Mouse (Mus musculus) kidney, postnatal 25 days (tissue): Measurements from ENCODE around the gene Tmem52b.
"Not testable (repeated sequence)": the region's sequence is repeated elsewhere in the genome, so short reads cannot be mapped to it uniquely, and the experiment has no call there.

ENCODE experiments used
- DNase-seq, 2 experiments: peaks; one replicate each; pipeline ENCODE4 v3.0.0; 2021; ENCODE audit warnings: mixed read lengths in 2 of 2

Tmem52b gene

GRCm38 (mm10) chr6:129512367-129512766 is at the start of gene Tmem52b:
Gene Tmem52b (plus strand): TSS chr6:129512555.
- peak; percentile 38 to 70 for DNase-seq

DNA sequence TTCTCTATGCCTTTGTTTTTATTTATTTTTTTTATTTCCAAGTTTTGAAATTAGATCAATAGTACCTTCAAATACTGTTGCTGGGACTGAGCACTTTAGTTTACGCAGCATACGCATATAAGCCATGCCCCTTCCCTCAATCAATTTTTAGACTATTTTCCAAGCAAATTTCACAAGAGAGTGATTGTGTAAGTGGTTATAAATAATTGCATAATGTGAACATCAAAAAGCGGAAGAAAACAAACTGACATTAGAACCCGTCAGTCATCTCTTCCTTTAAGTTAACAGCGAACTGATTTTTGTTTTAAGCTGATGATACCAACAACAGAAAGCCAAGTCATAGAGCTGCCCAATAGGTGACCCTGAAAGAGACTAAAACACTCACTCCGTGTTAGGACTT is 41.0 kb upstream of the Tmem52b start:
- DNase-seq, result no peak

GRCm38 (mm10) chr6:129472627-129473026 is 39.7 kb upstream of the Tmem52b start:
- DNase-seq, result no peak

DNA sequence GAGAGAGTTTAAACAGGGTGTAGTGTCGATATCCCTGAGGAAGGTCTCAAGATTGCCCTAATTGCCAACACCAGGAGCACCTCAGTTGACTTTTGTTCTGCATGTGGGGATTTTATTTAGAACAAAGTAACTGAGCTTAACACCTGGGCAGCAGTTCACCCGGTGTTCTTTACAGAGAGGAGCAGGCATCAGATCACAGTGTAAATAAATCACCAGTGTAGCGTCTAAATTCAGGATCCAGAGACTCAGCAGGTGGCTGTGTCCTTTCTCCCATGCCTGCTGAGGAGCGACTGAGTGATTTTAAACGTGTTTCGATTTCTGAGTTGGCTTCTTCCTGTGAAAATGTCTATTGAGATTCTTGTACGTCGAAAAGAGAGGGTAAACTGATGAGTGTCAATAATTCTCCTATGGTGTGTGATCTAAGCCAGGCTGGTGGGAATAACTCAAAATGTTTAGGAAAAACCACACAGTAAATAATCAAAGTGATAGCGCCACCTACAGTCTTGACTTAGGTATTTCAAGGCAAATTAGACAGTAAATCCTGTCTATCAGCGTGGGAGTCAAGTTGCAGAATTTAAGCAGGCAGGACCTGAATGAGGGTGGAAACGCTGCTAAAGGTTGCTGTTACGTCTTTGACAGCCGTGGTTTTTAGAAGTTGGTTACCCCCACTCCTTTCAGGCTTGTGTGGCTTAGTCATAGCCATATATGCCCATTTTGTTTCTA is 35.8 kb upstream of the Tmem52b start:
- peak in 1 of 2 experiments; percentile 34 for DNase-seq

- DNase-seq, result no peak
Observed at GRCm38 (mm10) chr6:129480089-129480958, 32.0 kb upstream of the Tmem52b start.

GRCm38 (mm10) chr6:129494924-129495323 is 17.4 kb upstream of the Tmem52b start:
- no peak for DNase-seq

- no peak for DNase-seq
Observed at GRCm38 (mm10) chr6:129497345-129498218, 14.8 kb upstream of the Tmem52b start.

DNA sequence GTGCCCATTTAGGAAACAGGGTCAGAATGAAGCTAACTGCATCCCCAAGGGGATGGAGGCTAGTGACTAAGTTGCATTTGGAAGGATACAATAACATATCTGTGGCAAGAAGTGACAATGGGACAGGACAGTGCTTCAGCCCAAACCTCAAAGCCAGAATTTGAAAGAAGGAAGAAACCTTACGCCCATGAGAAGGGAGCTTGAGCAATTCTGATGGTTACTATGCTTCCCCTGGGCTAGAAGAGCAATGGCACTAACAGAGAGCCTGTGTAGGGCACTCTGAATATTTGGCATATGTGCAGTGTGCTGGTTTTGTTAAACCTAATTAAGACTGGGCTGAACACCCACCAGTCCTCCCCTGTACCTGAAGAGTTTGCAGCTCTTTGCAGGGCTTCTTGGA is 12.8 kb upstream of the Tmem52b start:
- DNase-seq, result not testable (repeated sequence)

- no peak for DNase-seq
Observed at GRCm38 (mm10) chr6:129503471-129503870, 8.9 kb upstream of the Tmem52b start.

DNA sequence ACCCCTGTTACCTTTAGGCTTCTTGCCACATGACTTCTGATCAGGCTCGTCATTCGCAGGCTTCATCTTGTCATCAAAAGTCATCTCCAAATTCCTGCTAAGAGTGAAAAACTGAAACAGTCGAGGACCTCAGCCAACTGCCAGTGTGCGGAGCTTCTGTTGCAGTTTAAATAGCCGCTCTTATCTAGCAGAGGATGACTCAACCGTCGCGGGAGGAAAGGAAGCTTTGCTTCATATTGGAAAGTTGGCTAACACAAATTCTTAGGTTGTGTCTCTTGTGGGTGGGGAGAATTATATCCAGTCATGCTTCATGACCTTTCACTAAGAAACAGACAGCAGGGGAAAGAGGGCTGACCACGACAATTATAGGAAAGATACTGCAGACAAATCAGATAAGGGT is 5.3 kb upstream of the Tmem52b start, which contains the start of gene Olr1:
TSS of gene Olr1 (minus strand) at position 142 of the 400 bp plus-strand sequence.
- no peak for DNase-seq

- DNase-seq, result peak; percentile 60 to 72
Observed at GRCm38 (mm10) chr6:129510120-129510911, 2.0 kb upstream of the Tmem52b start.

GRCm38 (mm10) chr6:129512868-129513267 is 513 bp downstream of the Tmem52b start:
- DNase-seq, result peak in 1 of 2 experiments; percentile 40

GRCm38 (mm10) chr6:129513409-129513808 is 1.1 kb downstream of the Tmem52b start:
- no peak for DNase-seq

DNA sequence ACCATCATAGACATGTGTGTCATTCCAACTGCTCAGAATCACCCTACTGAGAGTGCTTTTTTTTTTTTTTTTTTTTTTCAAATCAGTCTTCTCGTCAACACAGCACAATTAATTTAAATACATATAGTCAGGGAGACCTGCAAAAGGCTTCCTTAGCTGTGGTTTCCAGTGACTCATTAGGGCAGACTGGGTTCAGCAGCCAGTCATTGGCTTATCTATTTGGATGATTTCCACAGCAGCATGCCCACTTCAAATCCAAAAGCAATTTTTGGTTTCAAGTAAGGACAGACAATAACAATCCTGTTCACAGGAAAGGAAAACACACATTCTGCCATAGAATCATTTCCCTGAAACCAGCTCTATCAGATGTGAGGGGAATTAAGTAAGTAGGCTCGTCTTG is 2.0 kb downstream of the Tmem52b start:
- DNase-seq, result no peak

DNA sequence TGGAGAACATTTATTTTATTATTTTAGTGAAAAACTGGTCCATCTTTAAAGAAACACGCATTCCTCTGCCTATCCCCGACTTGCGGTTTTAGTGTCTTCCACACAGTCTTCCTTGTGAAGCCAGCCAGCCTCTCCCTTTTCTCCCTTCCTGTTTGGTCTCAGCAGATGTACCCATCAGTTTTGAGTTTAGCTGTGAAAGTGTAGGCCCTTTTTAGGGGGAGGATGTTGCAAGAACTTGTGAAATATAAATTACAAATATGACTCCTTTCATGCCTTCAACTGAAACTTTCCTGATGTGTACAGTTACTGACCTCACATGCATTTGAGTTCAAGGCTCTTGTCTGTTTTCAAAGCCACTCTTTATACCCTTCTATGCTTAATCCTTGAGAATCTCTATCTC is 2.7 kb downstream of the Tmem52b start:
- DNase-seq, result no peak

GRCm38 (mm10) chr6:129516388-129516787 is 4.0 kb downstream of the Tmem52b start:
- no peak for DNase-seq

GRCm38 (mm10) chr6:129517752-129518408 is 5.5 kb downstream of the Tmem52b start:
- peak; percentile 50 to 54 for DNase-seq

GRCm38 (mm10) chr6:129526069-129526468 is 13.7 kb downstream of the Tmem52b start:
- DNase-seq, result no peak

GRCm38 (mm10) chr6:129527416-129527815 is 15.1 kb downstream of the Tmem52b start:
- no peak for DNase-seq

DNA sequence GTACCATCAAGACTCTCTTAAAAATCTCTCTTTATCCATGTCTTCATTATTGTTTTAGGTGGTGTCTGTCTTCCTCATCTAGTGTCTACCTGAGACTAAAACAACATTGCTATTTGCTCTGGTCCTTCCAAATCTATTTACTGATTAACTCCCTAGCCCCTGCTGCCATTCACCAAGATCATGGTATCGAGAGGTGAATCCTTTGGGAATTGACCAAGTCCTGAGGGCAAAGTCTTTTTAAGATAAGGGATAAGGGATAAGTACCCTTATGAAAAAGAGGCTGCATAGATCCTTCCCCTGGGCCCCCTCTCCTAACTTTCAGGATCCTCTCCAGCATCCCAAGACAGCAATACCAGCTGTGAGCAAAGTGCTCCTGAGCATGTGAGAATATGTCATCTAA is 17.2 kb downstream of the Tmem52b start:
- no peak for DNase-seq

DNA sequence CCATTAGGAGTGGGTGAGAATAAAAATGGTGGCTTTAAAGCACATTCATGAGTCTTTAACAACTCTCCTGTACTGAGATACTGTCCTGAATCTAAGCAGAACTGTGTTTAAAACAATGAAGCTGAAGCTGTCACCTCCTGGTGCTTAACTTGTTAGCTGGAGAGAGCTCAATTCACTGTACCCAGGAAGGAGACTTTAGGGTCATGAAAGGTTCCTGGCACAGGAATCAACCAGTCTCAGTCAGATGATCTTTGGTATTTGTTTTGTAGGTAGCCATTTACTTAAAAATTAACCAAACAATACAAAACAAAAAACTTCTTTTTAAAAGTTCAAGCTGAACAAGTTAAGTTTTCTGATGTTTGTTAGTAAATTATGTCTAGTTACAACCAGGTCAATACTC is 17.9 kb downstream of the Tmem52b start:
- DNase-seq, result peak; percentile 59 to 71
